Mouse (Mus musculus) heart, postnatal 36 days (tissue): Measurements from ENCODE around the gene Utrn. TPM values are rescaled to one million over a fixed set of nuclear protein-coding genes. Genes with fewer than 3 reads are reported as not detected.

Experiments
- DNase-seq, 2 experiments: peaks; one replicate each; pipeline ENCODE4 v3.0.0; 2021 to 2022
- intact Hi-C: fragments of 180-260 bp; cut with DNase I; formaldehyde crosslinking; loops from one replicate; pipeline ENCODE4 v1.15.1; 2025
- total RNA-seq, 2 experiments: library from RNA; stranded (reverse); gene quantifications; 2 replicates each; pipeline ENCODE4 v1.2.3; 2021

Utrn gene
- total RNA-seq, 2 experiments from 2014 or later: 65.5 to 73.0 TPM

GRCm38 (mm10) chr10:12739302-12739987 lies 129.7 kb downstream of the Utrn start:
- intact Hi-C loops: loop anchor here (5.0 kb wide), 2 partner anchors 73 to 183 kb away; no protein-coding TSS in a partner anchor
- no peak for DNase-seq

DNA sequence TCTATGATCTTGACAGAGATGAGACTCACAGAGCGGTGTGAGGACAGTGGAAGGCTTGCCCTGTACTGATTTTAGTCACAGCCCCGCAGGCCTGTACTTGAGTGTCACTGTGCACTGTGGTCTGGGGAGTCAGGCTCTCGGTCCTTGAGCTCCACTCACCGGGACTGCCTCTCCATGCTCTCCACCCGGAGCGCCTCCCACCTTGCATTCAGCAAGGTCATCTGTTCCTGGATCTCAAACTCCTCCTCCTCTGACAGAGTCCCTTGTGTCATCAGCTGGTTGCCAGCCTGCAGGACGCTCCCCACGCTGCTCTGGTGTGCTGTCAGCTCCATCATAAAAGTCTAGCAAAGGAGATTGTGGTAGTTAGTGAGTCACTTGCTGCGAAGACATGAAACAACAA lies 131.2 kb downstream of the Utrn start:
- intact Hi-C loops: loop anchor here (2.0 to 5.0 kb wide), 3 partner anchors 74 to 184 kb away; partner anchors contain the start of gene Utrn
- no peak for DNase-seq

GRCm38 (mm10) chr10:12736861-12737835 lies 132.0 kb downstream of the Utrn start:
- DNase-seq: no peak
- intact Hi-C loops: loop anchor here (2.0 to 5.0 kb wide), 3 partner anchors 75 to 185 kb away; partner anchors contain the start of gene Utrn

- intact Hi-C loops: loop anchor here (2.0 to 5.0 kb wide), 3 partner anchors 77 to 187 kb away; partner anchors contain the start of gene Utrn
- DNase-seq: no peak
Observed at GRCm38 (mm10) chr10:12735695-12736094, 133.5 kb downstream of the Utrn start.

DNA sequence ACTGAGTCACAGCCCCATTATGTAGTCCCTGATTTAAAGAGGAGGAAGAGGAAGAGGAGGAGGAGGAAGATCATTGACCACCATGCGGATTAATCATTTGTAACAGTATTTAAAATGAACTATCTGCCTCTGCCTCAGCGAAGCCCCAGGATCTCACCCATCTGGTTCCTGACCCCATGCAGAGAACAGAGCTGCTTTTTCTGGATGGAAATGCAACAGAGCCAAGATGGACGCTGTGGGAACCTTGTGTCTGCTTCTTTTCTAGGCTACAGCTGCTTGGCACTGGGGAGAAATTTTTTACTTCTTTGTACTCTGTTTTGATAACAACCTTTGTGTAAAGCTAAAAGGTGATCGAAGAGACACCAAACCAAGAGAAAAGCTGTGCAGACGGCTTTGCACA lies 137.7 kb downstream of the Utrn start:
- intact Hi-C loops: no loop called here

DNA sequence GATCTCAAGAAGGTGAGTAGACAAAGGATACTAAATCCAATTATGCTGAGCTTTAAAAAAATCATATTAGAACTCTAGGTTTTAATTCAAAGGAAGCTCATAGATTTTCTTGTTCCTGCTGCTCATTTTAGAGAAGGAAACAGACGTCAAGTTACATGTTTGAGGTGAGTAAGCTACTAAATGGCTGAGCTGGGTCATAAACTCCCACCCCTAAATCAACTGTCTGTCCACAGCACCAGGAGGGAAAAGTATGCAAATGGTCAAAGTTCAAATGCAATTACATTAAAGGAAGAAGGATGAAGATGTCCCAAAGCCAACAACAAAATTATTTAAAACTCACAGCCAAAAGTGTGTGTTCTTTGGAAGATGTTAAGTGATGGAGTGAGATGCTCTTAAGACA lies 139.5 kb downstream of the Utrn start:
- intact Hi-C loops: no loop called here
- no peak for DNase-seq

More for the DNA sequence above, 137.7 kb downstream of the Utrn start:
- no peak for DNase-seq

GRCm38 (mm10) chr10:12729033-12729432 lies 140.1 kb downstream of the Utrn start:
- no peak for DNase-seq
- intact Hi-C loops: no loop called here

DNA sequence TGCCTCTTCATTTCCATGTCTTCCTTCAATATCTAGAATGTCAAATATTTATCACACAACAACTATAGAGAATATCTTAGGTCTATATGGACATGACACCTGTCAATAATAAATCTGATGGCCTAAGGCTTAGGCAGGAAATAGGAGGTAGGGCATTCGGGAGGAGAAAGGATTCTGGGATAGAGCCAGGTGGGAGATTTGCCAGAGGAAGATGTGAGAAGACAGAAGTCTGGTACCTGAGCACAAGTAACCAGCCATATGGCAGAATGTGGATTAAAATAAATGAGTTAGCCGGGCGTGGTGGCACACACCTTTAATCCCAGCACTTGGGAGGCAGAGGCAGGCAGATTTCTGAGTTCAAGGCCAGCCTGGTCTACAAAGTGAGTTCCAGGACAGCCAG lies 141.3 kb downstream of the Utrn start:
- no peak for DNase-seq
- intact Hi-C loops: no loop called here

GRCm38 (mm10) chr10:12726041-12726608 lies 143.0 kb downstream of the Utrn start:
- intact Hi-C loops: no loop called here
- no peak for DNase-seq

DNA sequence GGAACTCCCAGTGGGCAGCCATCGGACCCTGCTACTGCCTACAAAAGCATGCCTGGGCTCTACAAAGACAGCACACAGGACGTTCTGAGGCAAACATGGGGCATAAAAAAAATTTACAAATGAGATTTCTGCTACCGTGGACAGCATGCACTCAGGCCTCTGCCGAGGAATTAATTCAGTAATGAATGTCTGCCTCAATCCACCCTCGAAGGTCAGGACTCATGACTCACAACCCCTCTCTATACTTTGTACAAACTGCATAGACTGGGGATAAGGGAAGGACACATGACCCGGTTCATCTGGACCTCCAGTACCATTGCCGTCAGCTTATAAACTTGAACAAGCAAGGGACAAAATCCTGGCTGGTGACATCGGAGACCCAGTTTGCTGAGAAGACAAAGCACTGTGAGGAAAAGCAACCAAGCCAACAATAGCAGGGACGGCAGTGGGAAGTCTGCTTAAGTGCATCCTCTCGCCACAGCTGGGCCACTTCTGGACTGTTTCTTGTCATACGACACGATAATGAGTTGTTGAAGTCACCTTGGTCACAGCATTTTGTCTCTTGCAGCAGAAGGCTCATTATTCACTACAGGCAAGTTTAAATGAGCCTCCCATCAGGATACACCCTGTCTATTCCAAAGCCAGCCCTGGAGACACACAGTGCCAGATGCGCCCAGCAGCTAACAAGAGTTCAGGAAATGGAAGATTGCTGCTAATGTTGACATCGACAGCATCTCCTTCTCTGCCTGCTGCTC lies 144.7 kb downstream of the Utrn start:
- DNase-seq: no peak
- intact Hi-C loops: no loop called here

- intact Hi-C loops: no loop called here
- DNase-seq: no peak
Observed at GRCm38 (mm10) chr10:12723269-12723668, 145.9 kb downstream of the Utrn start.

DNA sequence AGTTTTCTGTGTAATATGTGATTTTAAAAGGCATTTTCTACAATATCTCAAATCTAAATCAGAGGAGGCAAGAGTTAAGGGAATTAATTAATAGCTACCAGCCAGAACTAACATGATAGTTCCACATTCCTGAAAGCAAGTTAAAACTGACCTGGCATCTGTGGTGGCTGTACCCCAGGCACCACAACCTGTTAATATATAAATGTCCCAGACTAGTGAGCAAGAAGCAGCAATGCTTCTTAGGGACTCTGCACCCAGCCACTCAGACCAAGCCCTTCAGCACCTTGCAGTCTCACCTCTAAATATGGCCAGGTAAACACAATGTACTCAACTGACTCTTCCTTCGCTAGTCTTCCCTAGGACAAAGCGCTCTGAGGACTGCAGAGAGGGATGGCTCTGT lies 147.1 kb downstream of the Utrn start:
- DNase-seq: no peak
- intact Hi-C loops: no loop called here

GRCm38 (mm10) chr10:12718386-12718785 lies 150.8 kb downstream of the Utrn start:
- no peak for DNase-seq
- intact Hi-C loops: no loop called here

DNA sequence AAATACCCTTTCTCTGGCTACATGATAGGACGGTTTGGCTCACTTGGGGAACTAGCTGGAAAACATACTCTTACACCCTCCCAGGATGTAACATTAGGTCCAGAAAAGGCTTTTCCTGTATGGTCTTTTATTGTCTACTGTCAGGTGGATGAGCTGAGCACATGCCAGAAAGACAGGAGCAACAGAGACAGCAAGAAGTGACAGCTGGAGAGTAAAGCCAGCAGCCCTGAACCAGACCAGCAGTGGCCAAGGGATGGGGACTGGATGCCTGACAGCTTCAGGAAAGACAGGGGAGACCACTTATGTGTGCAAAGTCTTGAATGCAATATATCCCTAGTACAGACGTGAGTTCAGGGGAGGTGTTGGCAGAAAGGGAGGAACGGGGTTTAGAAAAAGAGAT lies 151.8 kb downstream of the Utrn start:
- intact Hi-C loops: no loop called here

GRCm38 (mm10) chr10:12716657-12717327 lies 152.4 kb downstream of the Utrn start:
- intact Hi-C loops: no loop called here
- no peak for DNase-seq

More for the DNA sequence above, 151.8 kb downstream of the Utrn start:
- no peak for DNase-seq

DNA sequence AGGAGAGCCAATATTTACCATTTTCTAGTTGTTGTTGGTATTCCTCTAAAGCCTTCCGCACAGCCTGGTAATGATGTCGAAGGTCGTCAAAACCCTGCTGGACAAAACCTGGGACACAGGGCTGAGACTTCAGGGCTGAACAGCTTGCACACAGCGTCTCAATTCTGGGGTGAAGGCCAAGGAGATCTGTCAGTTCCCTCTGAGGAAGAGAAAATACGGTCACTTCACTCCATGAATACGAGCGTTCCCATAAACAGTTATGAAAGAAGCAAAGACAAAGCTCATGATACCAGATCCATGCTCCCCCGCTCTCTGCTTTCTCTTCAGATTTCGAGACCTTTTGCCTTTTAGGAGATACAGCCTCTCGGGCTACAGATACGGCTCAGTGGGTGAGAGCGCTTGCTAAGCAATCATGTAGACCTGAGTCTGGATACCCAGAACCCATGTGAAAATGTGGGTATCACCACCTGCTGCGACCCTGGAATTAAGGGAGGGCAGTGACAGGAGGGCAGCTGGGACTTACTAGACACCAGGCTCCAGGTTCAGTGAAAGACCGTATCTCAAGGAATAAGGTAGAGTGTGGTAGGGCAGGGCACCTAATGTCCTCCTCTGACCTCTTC lies 155.8 kb downstream of the Utrn start:
- intact Hi-C loops: no loop called here
- no peak for DNase-seq

DNA sequence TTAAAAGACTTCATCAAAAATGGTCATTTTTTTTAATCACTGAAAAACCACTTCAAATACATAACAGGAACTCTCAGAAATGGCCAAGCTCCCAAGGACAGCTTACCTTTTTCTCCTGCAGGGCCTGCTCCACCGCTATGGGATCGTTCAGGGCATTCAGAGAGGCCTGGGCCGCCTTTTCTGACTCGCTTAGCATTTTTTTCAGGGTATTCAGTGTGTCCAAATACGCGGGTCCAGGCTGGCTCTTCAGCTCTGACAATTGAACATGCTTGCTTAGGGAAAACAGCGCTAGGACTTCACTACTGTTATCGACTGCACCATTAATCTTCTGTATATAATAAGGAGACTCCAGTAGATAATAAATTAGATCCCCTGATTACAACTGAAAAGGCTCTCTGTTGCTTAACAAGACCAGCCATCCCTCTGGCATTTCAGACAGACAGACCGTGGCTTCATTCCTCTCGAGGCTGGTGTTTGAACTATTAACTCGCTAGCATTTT lies 157.8 kb downstream of the Utrn start:
- intact Hi-C loops: no loop called here
- no peak for DNase-seq

DNA sequence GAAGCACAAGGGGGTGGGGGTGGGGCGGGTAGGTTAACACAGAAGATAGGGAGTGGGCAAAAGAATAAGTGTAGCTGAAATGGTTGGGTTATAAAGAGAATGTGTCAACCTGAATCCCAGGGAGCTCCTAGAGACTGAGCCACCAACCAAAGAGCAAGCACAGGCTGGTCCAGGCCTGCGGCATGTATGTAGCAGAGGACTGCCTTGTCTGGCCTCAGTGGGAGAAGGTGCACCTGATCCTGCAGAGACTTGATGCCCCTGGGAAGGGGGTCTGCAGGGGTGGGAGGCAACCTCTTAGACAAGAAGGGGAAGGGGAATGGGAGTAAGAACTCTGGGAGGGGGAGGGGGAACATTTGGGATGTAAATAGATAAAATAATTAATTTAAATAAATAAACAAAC lies 162.6 kb downstream of the Utrn start:
- intact Hi-C loops: no loop called here
- DNase-seq: no peak

DNA sequence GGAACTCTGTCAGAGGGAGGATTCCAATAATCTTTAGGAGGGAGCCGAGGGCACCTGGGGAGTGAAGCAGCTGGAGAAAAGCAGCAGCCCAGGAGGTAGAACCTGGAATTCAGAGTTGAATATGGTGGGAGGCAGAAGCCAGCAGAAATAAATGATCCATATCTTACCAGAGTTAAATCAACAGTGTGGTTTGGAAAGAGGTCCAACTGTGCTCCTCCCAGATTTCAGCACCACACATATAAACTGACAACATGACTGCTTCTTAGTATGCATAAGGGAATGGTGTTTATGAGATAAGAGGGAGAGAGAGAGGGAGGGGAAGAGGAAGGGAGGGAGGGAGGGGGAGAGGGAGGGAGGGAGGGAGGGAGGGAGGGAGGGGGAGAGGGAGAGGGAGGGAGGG lies 163.2 kb downstream of the Utrn start:
- intact Hi-C loops: no loop called here
- no peak for DNase-seq
